Mouse (Mus musculus): ENCODE measurements around the gene Slc8a2.

DNA sequence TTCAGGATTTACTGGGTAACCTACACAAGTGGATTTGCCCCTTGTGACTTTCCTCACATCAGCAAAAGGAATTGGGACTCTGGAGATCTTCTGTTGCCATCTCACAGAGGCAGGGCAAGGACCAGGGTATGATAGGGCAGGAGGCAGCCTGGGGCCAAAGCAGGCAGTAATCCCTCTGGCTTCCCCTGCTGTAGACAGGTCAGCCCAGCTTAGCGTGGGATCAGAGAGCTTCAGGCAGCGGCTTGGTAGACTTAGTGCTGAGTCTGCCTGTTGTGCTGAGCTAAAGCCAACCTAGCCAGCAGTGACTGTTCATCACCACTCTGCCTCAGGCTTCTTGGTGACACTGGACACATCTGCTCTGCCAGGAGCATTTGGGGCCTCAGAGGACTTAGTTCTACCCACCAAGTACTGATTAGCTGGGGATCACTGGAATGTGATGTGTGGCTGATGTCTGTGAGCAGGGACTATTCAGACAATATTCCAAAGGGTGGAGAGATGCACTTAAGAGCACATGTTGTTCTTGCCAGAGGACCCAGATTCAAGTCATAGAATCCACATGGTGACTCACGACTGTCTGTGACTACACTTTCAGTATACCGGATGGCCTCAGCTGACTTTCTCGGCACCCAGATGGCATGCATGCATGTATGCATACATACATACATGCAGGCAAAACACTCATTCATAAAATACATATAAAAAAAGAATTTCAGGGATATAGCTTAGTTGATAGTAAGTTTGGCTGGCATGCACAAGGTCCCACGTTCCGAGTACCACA is 24.8 kb upstream of the Slc8a2 start:
- TF ChIP-seq CTCF (IDR thresholded peaks at IDR 0.05; ENCODE audit: extremely low read depth, insufficient read length, insufficient replicate concordance, low read depth, low read length): no peak
- no peak for TF ChIP-seq POLR2A (IDR thresholded peaks at IDR 0.05; ENCODE audit: low read depth, low read length)

All from small intestine, adult 2 months (tissue).